Mouse (Mus musculus) kidney, adult 8-10 months (tissue): ENCODE measurements around the gene Jph2.

Experiments
- DNase-seq, 2 experiments: peaks; one replicate each; pipeline ENCODE4 v3.0.0; 2022

The Jph2 gene

DNA sequence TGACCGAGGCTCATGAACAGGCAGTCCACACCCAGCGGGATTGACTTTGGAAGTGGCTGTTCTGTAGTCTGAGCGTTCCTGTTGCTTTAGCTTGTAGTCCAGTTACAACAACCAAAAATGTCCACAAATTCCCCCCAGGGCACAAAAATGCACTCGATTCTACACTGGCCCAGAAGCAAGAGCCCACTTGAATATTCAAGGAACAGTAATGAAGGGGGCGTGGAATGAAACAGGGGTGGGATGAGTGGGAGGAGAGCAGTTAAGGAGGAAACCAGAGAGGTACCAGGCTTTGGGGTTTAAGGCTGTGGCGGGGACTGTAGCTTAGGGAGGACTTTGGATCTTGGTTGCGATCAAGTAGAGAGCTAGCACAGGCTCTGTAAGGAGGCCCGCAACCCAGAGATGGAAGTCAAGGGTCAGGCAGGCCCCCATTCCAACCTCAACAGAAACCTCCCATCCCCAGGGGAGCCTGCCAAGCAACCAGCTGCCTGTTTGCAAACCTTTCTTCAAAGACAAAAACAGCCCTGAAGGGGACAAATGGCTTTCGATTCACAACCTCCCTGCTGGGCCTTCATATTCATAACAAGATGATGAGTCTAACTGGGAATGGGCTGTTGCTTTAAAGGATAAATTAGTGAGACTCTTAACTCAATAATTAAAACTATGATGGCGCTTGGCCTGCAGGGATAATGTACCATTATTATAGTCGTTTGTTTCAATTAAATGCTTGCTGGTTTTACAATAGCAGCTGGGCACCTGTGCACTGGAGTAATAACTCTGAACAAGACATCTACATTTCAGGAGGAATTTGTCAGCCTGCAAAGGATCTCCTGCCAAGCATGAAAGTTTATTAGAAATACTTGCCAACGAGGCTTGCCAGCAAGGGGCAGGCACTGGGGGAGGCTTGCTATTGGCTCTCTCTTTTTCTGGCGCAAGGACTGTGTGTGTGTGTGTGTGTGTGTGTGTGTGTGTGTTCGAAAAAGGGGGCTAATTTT is 97.4 kb downstream of the Jph2 start:
- peak; percentile 15 to 40 for DNase-seq

DNA sequence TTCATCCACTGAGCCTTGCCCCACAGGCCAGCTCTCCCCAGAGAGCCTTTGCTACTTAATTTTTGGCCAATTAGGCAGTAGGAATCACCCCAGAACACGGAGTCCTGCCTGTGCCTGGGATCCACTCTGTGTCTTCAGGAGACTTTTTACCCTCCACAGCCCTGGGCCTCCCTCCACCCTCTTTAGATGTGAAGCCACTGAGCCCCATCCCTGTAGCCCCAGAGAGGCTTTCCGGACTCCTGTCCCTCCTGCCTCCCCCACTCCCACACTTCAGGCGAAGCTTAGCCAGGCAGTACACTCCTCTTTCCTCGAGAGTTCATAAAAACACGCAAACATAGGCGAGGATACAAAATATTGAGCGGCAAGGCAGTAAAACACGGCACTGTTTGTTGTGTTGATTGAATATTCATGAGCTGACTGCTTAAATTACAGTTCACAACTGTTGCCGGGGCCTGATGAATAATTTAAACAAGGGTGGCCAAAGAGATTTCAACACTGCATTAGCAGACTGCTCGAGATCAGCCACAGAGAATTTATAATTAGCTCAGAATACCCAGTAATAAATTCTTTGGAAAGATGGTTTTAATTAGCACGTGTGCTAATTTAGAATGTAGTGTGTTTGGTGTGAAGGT is 100.7 kb downstream of the Jph2 start:
- DNase-seq, result no peak

GRCm38 (mm10) chr2:163288881-163289379 is 108.9 kb downstream of the Jph2 start:
- peak; percentile 29 to 33 for DNase-seq
